Mouse (Mus musculus) MEL (cell line): ENCODE results near the gene Stard3nl.

Experiments
- CHD2 ChIP-seq: IDR thresholded peaks from 2 replicates; pipeline ENCODE4 v1.6.1; 2011; ENCODE audit warnings: low read length, improper control_type of control experiment
- CTCF ChIP-seq, 3 experiments: IDR thresholded peaks in 2 of 3; conservative IDR thresholded peaks in 1 of 3; 2 replicates each; pipeline ENCODE4 v1.5.1; 2011 to 2012; ENCODE audit warnings: low read length in 3 of 3, low read depth in 2 of 3, mild to moderate bottlenecking in 2 of 3, improper control_type of control experiment in 1 of 3, inconsistent platforms in 1 of 3, mixed read lengths in 1 of 3, moderate library complexity in 1 of 3; ENCODE audit not compliant: control insufficient read depth in 1 of 3, insufficient read depth in 1 of 3, poor library complexity in 1 of 3, severe bottlenecking in 1 of 3
- E2F4 ChIP-seq: IDR thresholded peaks from 2 replicates; pipeline ENCODE4 v1.6.1; 2011; ENCODE audit warnings: low read depth, low read length, improper control_type of control experiment, borderline replicate concordance
- ELF1 ChIP-seq: IDR thresholded peaks from 2 replicates; pipeline ENCODE4 v1.6.1; 2014; ENCODE audit warnings: low read depth, mild to moderate bottlenecking, inconsistent platforms, low read length, improper control_type of control experiment, moderate library complexity
- EP300 ChIP-seq, 2 experiments: IDR thresholded peaks; 2 replicates each; pipeline ENCODE4 v1.6.1; 2011; ENCODE audit warnings: improper control_type of control experiment in 2 of 2, low read length in 2 of 2, low read depth in 1 of 2, mild to moderate bottlenecking in 1 of 2
- HCFC1 ChIP-seq: IDR thresholded peaks from 2 replicates; pipeline ENCODE4 v1.6.1; 2012; ENCODE audit warnings: low read depth, mild to moderate bottlenecking, inconsistent platforms, low read length, improper control_type of control experiment, moderate library complexity
- JUND ChIP-seq: IDR thresholded peaks from 2 replicates; pipeline ENCODE4 v1.6.1; 2011; ENCODE audit warnings: low read depth, mild to moderate bottlenecking, improper control_type of control experiment, low read length
- MYC ChIP-seq: IDR thresholded peaks from 2 replicates; pipeline ENCODE4 v1.6.1; 2011; ENCODE audit warnings: low read depth, mild to moderate bottlenecking, low read length, improper control_type of control experiment, moderate library complexity
- NELFE ChIP-seq: IDR thresholded peaks from 2 replicates; pipeline ENCODE4 v1.6.1; 2011; ENCODE audit warnings: low read depth, low read length, improper control_type of control experiment
- POLR2A ChIP-seq, 2 experiments: IDR thresholded peaks; 2 replicates each; pipeline ENCODE4 v1.6.1; 2011 to 2012; ENCODE audit warnings: low read length in 2 of 2, mild to moderate bottlenecking in 2 of 2, control low read depth in 1 of 2, improper control_type of control experiment in 1 of 2, low read depth in 1 of 2, moderate library complexity in 1 of 2; ENCODE audit not compliant: control insufficient read depth in 1 of 2, insufficient read depth in 1 of 2, poor library complexity in 1 of 2
- POLR2AphosphoS2 ChIP-seq: IDR thresholded peaks from 2 replicates; pipeline ENCODE4 v1.6.1; 2011; ENCODE audit warnings: low read length, improper control_type of control experiment
- RCOR1 ChIP-seq: IDR thresholded peaks from 2 replicates; pipeline ENCODE4 v1.6.1; 2012; ENCODE audit warnings: low read depth, mild to moderate bottlenecking, inconsistent platforms, low read length, improper control_type of control experiment
- TAL1 ChIP-seq: IDR thresholded peaks from 2 replicates; pipeline ENCODE4 v1.6.1; 2012; ENCODE audit warnings: mild to moderate bottlenecking, inconsistent platforms, low read length, moderate library complexity, mixed read lengths
- ZMIZ1 ChIP-seq: IDR thresholded peaks from 2 replicates; pipeline ENCODE4 v1.6.1; 2012; ENCODE audit warnings: low read depth, mild to moderate bottlenecking, inconsistent platforms, low read length, improper control_type of control experiment, moderate library complexity

GRCm38 (mm10) chr13:19415894-19416531 is 20.4 kb upstream of the Stard3nl start:
- TF ChIP-seq NELFE = no peak
- TF ChIP-seq E2F4 = no peak
- TF ChIP-seq RCOR1 = no peak
- no peak for TF ChIP-seq EP300 (IDR thresholded peaks at IDR 0.05; ENCODE audit: low read depth in 1 of 2, low read length in 2 of 2)
- TF ChIP-seq CTCF (IDR thresholded peaks at IDR 0.05 in 2 of 3, conservative IDR thresholded peaks at IDR 0.05 in 1 of 3; ENCODE audit: control insufficient read depth in 1 of 3, insufficient read depth in 1 of 3, low read depth in 2 of 3, low read length in 3 of 3, poor library complexity in 1 of 3, severe bottlenecking in 1 of 3) = no peak
- TF ChIP-seq MYC = no peak
- no peak for TF ChIP-seq CHD2
- no peak for TF ChIP-seq POLR2AphosphoS2
- TF ChIP-seq POLR2A (IDR thresholded peaks at IDR 0.05; ENCODE audit: control insufficient read depth in 1 of 2, insufficient read depth in 1 of 2, low read depth in 1 of 2, low read length in 2 of 2, poor library complexity in 1 of 2) = no peak
- no peak for TF ChIP-seq ELF1
- TF ChIP-seq HCFC1 = no peak
- TF ChIP-seq TAL1 = no peak
- no peak for TF ChIP-seq ZMIZ1
- no peak for TF ChIP-seq JUND
